Mouse (Mus musculus) gastrocnemius, postnatal 36 days (tissue): ENCODE data around the gene Wipf1. TPM values are rescaled to one million over a fixed set of nuclear protein-coding genes. Genes with fewer than 3 reads are reported as not detected.
A peak's percentile ranks its signal among the peaks of the same experiment; 100 is the strongest.

ENCODE experiments used
- DNase-seq, 2 experiments: peaks; one replicate each; pipeline ENCODE4 v3.0.0; 2022
- intact Hi-C: fragments of 180-260 bp; cut with DNase I; formaldehyde crosslinking; loops from one replicate; pipeline ENCODE4 v1.15.1; 2025
- total RNA-seq, 2 experiments: library from RNA; stranded (reverse); gene quantifications; 2 replicates each; pipeline ENCODE4 v1.2.3; 2021

Wipf1 gene
- total RNA-seq, 2 experiments from 2014 or later = 9.7 to 9.8 TPM

- no peak for DNase-seq
- intact Hi-C loops = no loop called here
Observed at GRCm38 (mm10) chr2:73475519-73475918, 54.0 kb downstream of the Wipf1 start.

GRCm38 (mm10) chr2:73472130-73472529 is 57.4 kb downstream of the Wipf1 start:
- intact Hi-C loops = no loop called here
- DNase-seq = no peak

- no peak for DNase-seq
- intact Hi-C loops = no loop called here
Observed at GRCm38 (mm10) chr2:73470146-73470630, 59.3 kb downstream of the Wipf1 start.

- no peak for DNase-seq
- intact Hi-C loops = no loop called here
Observed at GRCm38 (mm10) chr2:73469552-73469951, 60.0 kb downstream of the Wipf1 start.

- no peak for DNase-seq
- intact Hi-C loops = no loop called here
Observed at GRCm38 (mm10) chr2:73468993-73469392, 60.5 kb downstream of the Wipf1 start.

- intact Hi-C loops = no loop called here
- DNase-seq = no peak
Observed at GRCm38 (mm10) chr2:73467071-73467851, 62.3 kb downstream of the Wipf1 start.

- intact Hi-C loops = no loop called here
- DNase-seq = no peak
Observed at GRCm38 (mm10) chr2:73466481-73466880, 63.1 kb downstream of the Wipf1 start.

- DNase-seq = peak in 1 of 2 experiments; percentile 37
- intact Hi-C loops = no loop called here
Observed at GRCm38 (mm10) chr2:73463431-73464194, 65.9 kb downstream of the Wipf1 start.

GRCm38 (mm10) chr2:73462757-73463339 is 66.7 kb downstream of the Wipf1 start:
- intact Hi-C loops = no loop called here
- no peak for DNase-seq

- intact Hi-C loops = no loop called here
- DNase-seq = no peak
Observed at GRCm38 (mm10) chr2:73462265-73462664, 67.3 kb downstream of the Wipf1 start.

- intact Hi-C loops = no loop called here
- peak in 1 of 2 experiments; percentile 46 for DNase-seq
Observed at GRCm38 (mm10) chr2:73460168-73460567, 69.4 kb downstream of the Wipf1 start.

GRCm38 (mm10) chr2:73459607-73460153 is 69.9 kb downstream of the Wipf1 start:
- no peak for DNase-seq
- intact Hi-C loops = no loop called here

- intact Hi-C loops = no loop called here
- no peak for DNase-seq
Observed at GRCm38 (mm10) chr2:73456886-73457285, 72.6 kb downstream of the Wipf1 start.

GRCm38 (mm10) chr2:73456154-73456553 is 73.4 kb downstream of the Wipf1 start:
- intact Hi-C loops = no loop called here
- no peak for DNase-seq

- intact Hi-C loops = no loop called here
- DNase-seq = no peak
Observed at GRCm38 (mm10) chr2:73455541-73455940, 74.0 kb downstream of the Wipf1 start.

- DNase-seq = no peak
- intact Hi-C loops = no loop called here
Observed at GRCm38 (mm10) chr2:73454682-73455081, 74.9 kb downstream of the Wipf1 start.

- intact Hi-C loops = no loop called here
- DNase-seq = no peak
Observed at GRCm38 (mm10) chr2:73454186-73454585, 75.3 kb downstream of the Wipf1 start.

- DNase-seq = no peak
- intact Hi-C loops = no loop called here
Observed at GRCm38 (mm10) chr2:73453717-73454116, 75.8 kb downstream of the Wipf1 start.

GRCm38 (mm10) chr2:73453085-73453484 is 76.4 kb downstream of the Wipf1 start:
- no peak for DNase-seq
- intact Hi-C loops = no loop called here

- no peak for DNase-seq
- intact Hi-C loops = no loop called here
Observed at GRCm38 (mm10) chr2:73452556-73452955, 77.0 kb downstream of the Wipf1 start.

GRCm38 (mm10) chr2:73451541-73451940 is 78.0 kb downstream of the Wipf1 start:
- DNase-seq = no peak
- intact Hi-C loops = no loop called here
